Mouse (Mus musculus) left cerebral cortex, adult 8-10 months (tissue): ENCODE data around the gene A630001G21Rik. TPM values are rescaled to one million over a fixed set of nuclear protein-coding genes. Genes with fewer than 3 reads are reported as not detected.

Experiments used
- DNase-seq, 2 experiments: peaks; one replicate each; pipeline ENCODE4 v3.0.0; 2022; ENCODE audit warnings: low spot score in 2 of 2
- total RNA-seq, 4 experiments: library from RNA; stranded (reverse); gene quantifications; 2 replicates each; pipeline ENCODE4 v1.2.4; 2022

Gene A630001G21Rik
- total RNA-seq, 4 experiments from 2014 or later = 0.72 to 1.2 (median 0.97) TPM

GRCm38 (mm10) chr1:85735463-85736123 is 42.9 kb downstream of the A630001G21Rik start:
- DNase-seq = no peak

- no peak for DNase-seq
These were observed 43.9 kb downstream of the A630001G21Rik start for GRCm38 (mm10) chr1:85734511-85734910.

- no peak for DNase-seq
These were observed 45.9 kb downstream of the A630001G21Rik start for GRCm38 (mm10) chr1:85732581-85732980.

- DNase-seq = no peak
These were observed 48.0 kb downstream of the A630001G21Rik start for GRCm38 (mm10) chr1:85730471-85730870.

GRCm38 (mm10) chr1:85720220-85720893 is 58.1 kb downstream of the A630001G21Rik start:
- no peak for DNase-seq

- DNase-seq = no peak
These were observed 59.4 kb downstream of the A630001G21Rik start for GRCm38 (mm10) chr1:85719049-85719448.

GRCm38 (mm10) chr1:85716447-85717027 is 61.9 kb downstream of the A630001G21Rik start:
- no peak for DNase-seq

GRCm38 (mm10) chr1:85714501-85714900 is 63.9 kb downstream of the A630001G21Rik start:
- DNase-seq = no peak

GRCm38 (mm10) chr1:85706754-85707153 is 71.7 kb downstream of the A630001G21Rik start:
- no peak for DNase-seq

- DNase-seq = no peak
These were observed 72.9 kb downstream of the A630001G21Rik start for GRCm38 (mm10) chr1:85705552-85705951.

- peak; percentile 11 to 55 for DNase-seq
These were observed 74.9 kb downstream of the A630001G21Rik start for GRCm38 (mm10) chr1:85703245-85704186.

GRCm38 (mm10) chr1:85702531-85702930 is 75.9 kb downstream of the A630001G21Rik start:
- no peak for DNase-seq

- no peak for DNase-seq
These were observed 80.5 kb downstream of the A630001G21Rik start for GRCm38 (mm10) chr1:85697721-85698493.

- no peak for DNase-seq
These were observed 82.8 kb downstream of the A630001G21Rik start for GRCm38 (mm10) chr1:85695646-85696045.

GRCm38 (mm10) chr1:85693280-85693679 is 85.2 kb downstream of the A630001G21Rik start:
- no peak for DNase-seq

GRCm38 (mm10) chr1:85692281-85692680 is 86.2 kb downstream of the A630001G21Rik start:
- DNase-seq = no peak

GRCm38 (mm10) chr1:85690544-85690943 is 87.9 kb downstream of the A630001G21Rik start:
- no peak for DNase-seq

GRCm38 (mm10) chr1:85687346-85687745 is 91.1 kb downstream of the A630001G21Rik start:
- DNase-seq = no peak

GRCm38 (mm10) chr1:85686666-85687065 is 91.8 kb downstream of the A630001G21Rik start:
- no peak for DNase-seq

GRCm38 (mm10) chr1:85680226-85680625 is 98.2 kb downstream of the A630001G21Rik start:
- no peak for DNase-seq
